Mouse (Mus musculus) neural tube, embryonic 14.5 days (tissue): ENCODE measurements around the gene Mpc1. TPM values are rescaled to one million over a fixed set of nuclear protein-coding genes. Genes with fewer than 3 reads are reported as not detected.
"Not testable (repeated sequence)": the region's sequence is repeated elsewhere in the genome, so short reads cannot be mapped to it uniquely, and the experiment has no call there.

Experiments used
- ATAC-seq: fragments of 200-750 bp; cut with Nextera tagmentation; 2 replicates; pipeline ENCODE4 v1.8.0; 2017; ENCODE audit warnings: low read depth, mild to moderate bottlenecking, moderate TSS enrichment, moderate library complexity
- H3K27ac ChIP-seq: fragments of 300-500 bp; sonication (generic); 2 replicates; pipeline ENCODE4 v1.5.1; 2014; ENCODE audit warnings: low read depth, mild to moderate bottlenecking, control low read depth, low read length, moderate library complexity, mixed read lengths
- H3K27me3 ChIP-seq: fragments of 300-500 bp; sonication (generic); 2 replicates; pipeline ENCODE4 v1.6.1; 2014; ENCODE audit warnings: low read length; ENCODE audit not compliant: control insufficient read depth, insufficient read depth
- H3K36me3 ChIP-seq: fragments of 300-500 bp; sonication (generic); 2 replicates; pipeline ENCODE4 v1.6.1; 2014; ENCODE audit warnings: low read length, mixed read lengths; ENCODE audit not compliant: control insufficient read depth, insufficient read depth
- H3K4me1 ChIP-seq: fragments of 300-500 bp; sonication (generic); 2 replicates; pipeline ENCODE4 v1.6.1; 2014; ENCODE audit warnings: low read length; ENCODE audit not compliant: control insufficient read depth, insufficient read depth
- H3K4me2 ChIP-seq: fragments of 300-500 bp; sonication (generic); 2 replicates; pipeline ENCODE4 v1.6.1; 2014; ENCODE audit warnings: mild to moderate bottlenecking, low read depth, low read length, control low read depth
- H3K4me3 ChIP-seq: fragments of 300-500 bp; sonication (generic); 2 replicates; pipeline ENCODE4 v1.5.1; 2014; ENCODE audit warnings: low read depth, low read length, control low read depth, mixed read lengths
- H3K9ac ChIP-seq: fragments of 300-500 bp; sonication (generic); replicated peaks from 2 replicates; pipeline ENCODE4 v1.6.1; 2014; ENCODE audit warnings: low read depth, mild to moderate bottlenecking, control low read depth, low read length, mixed read lengths
- H3K9me3 ChIP-seq: fragments of 300-500 bp; sonication (generic); 2 replicates; pipeline ENCODE4 v1.6.1; 2016; ENCODE audit warnings: low read length; ENCODE audit not compliant: control insufficient read depth
- WGBS: fragments of 180-500 bp; shearing (Covaris S2); extraction: QIAGEN DNeasy Blood & Tissue Kit; methylation state at CpG from one replicate; pipeline ENCODE4 v1.1.7; 2014; 5-methylcytosine and 5-hydroxymethylcytosine counted together
- polyA plus RNA-seq: library from polyadenylated mRNA; unstranded; fragments of >200 nt; fragmentation: Nextera tagmentation; extraction: Ambion mirVana; gene quantifications from 2 replicates; pipeline ENCODE4 v1.2.1, GENCODE M21; 2014

The Mpc1 gene
- polyA plus RNA-seq, 1 experiment from 2014 or later = 480 TPM

DNA sequence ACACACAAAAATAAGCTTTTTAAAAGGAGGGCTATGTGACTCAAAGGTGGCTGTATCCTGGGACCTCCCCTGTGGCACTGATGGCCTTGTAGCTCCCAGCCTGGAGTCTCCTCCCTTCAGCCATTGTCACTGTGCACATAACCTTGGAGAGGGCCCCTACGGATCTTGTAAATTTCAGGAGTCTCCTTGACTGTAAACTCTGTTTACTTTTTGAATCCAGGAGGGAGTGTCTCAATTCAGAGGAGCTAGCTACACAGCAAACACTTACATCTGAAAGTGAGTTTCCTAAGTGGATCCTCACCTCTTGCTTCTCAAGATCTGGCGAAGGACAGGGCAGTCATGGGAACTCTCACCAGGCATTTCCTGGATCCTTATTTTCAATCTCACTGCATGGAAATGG lies 38.6 kb upstream of the Mpc1 start:
- no peak overlapping the region for H3K9ac ChIP-seq
- no peak overlapping the region for H3K4me2 ChIP-seq
- no peaks in the 10 kb centered on the region for H3K9me3 ChIP-seq
- no peak overlapping the region for H3K4me3 ChIP-seq
- H3K4me1 ChIP-seq = no peaks in the 10 kb centered on the region
- no peak for ATAC-seq
- H3K36me3 ChIP-seq = no peaks in the 10 kb centered on the region
- 73% methylated on average over 2 of the region's 2 CpGs for WGBS
- H3K27ac ChIP-seq = no peak overlapping the region
- no peaks in the 10 kb centered on the region for H3K27me3 ChIP-seq

DNA sequence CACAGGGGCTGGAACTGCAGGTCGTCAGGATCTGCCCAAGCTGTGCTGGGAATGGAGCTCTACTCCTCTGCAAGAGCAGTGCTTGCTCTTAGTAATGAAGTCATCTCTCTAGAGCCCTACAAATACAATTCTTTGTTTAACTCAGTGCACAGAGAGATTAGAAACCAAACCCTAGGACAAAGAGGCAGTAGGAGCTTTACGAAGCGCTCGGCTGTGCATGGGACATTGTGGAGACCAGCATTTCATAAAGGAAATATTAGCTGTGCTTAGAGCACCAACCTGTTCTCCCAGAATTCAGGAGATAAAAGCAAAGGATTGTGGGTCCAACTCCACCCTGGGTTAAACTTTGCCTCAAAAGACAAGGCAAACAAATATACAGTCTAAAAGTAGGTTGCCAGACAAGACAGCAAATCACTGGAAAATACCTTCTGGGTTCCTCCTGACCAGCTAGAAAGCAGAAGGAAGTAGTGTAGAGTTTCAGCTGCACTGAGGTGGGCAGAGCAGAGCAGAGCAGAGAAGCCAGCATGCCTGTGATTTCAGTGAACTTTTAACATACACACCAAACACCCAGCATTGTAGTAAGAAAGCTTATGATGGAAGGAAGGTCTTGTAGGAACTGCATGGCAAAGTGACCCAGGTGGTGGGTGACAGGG lies 36.5 kb upstream of the Mpc1 start:
- H3K9ac ChIP-seq = no peak overlapping the region
- 86% methylated on average over 4 of the region's 4 CpGs for WGBS
- no peak overlapping the region for H3K4me3 ChIP-seq
- no peaks in the 10 kb centered on the region for H3K27me3 ChIP-seq
- H3K4me2 ChIP-seq = no peak overlapping the region
- H3K27ac ChIP-seq = no peak overlapping the region
- H3K4me1 ChIP-seq = no peaks in the 10 kb centered on the region
- no peak for ATAC-seq
- H3K36me3 ChIP-seq = no peaks in the 10 kb centered on the region
- H3K9me3 ChIP-seq = no peaks in the 10 kb centered on the region

DNA sequence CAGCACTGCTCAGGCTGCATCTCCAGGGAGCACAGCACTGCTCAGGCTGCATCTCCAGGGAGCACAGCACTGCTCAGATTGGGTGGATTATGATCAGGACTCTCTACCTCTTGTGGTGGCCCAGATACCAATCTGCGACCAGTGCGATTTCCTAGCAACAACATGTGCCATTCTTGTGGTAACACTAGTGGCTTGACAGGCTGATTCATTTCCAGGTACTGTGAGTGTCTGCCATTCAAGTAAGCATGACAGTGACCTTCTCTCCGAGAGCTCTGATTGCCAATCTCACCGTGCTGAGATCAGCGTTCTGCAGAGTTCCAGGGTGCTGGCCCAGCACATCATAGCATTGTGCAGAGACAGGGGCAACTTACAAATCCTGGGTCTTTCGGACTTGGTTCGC lies 31.0 kb upstream of the Mpc1 start:
- 93% methylated on average over 7 of the region's 7 CpGs for WGBS
- ATAC-seq = no peak
- no peak overlapping the region for H3K4me2 ChIP-seq

GRCm38 (mm10) chr17:8254268-8254667 lies 28.4 kb upstream of the Mpc1 start:
- no peaks in the 10 kb centered on the region for H3K9me3 ChIP-seq

More for the DNA sequence above, 31.0 kb upstream of the Mpc1 start:
- Histone ChIP-seq H3K27ac (no peak overlapping the region), H3K27me3 (no peaks in the 10 kb centered on the region), H3K9me3 (no peaks in the 10 kb centered on the region), H3K4me3 (no peak overlapping the region), H3K4me1 (no peaks in the 10 kb centered on the region), H3K9ac (no peak overlapping the region), H3K36me3 (no peaks in the 10 kb centered on the region)

GRCm38 (mm10) chr17:8254914-8255313 lies 27.8 kb upstream of the Mpc1 start:
- H3K9ac ChIP-seq = no peak overlapping the region
- no peaks in the 10 kb centered on the region for H3K4me1 ChIP-seq
- no peaks in the 10 kb centered on the region for H3K36me3 ChIP-seq
- no peak overlapping the region for H3K4me3 ChIP-seq
- ATAC-seq = no peak
- H3K27me3 ChIP-seq = no peaks in the 10 kb centered on the region
- no peak overlapping the region for H3K4me2 ChIP-seq
- WGBS = 71% methylated on average over 3 of the region's 3 CpGs
- H3K9me3 ChIP-seq = no peaks in the 10 kb centered on the region
- no peak overlapping the region for H3K27ac ChIP-seq

More at GRCm38 (mm10) chr17:8254268-8254667, 28.4 kb upstream of the Mpc1 start:
- Histone ChIP-seq H3K9ac (no peak overlapping the region), H3K4me3 (no peak overlapping the region), H3K4me1 (no peaks in the 10 kb centered on the region), H3K27ac (no peak overlapping the region), H3K36me3 (no peaks in the 10 kb centered on the region), H3K4me2 (no peak overlapping the region), H3K27me3 (no peaks in the 10 kb centered on the region)
- no peak for ATAC-seq

- 86% methylated on average over 6 of the region's 6 CpGs for WGBS
- Histone ChIP-seq H3K27ac (no peak overlapping the region), H3K4me1 (no peaks in the 10 kb centered on the region), H3K4me3 (no peak overlapping the region), H3K36me3 (no peaks in the 10 kb centered on the region), H3K27me3 (no peaks in the 10 kb centered on the region), H3K4me2 (no peak overlapping the region), H3K9me3 (no peaks in the 10 kb centered on the region), H3K9ac (no peak overlapping the region)
- no peak for ATAC-seq
These were observed 27.1 kb upstream of the Mpc1 start for GRCm38 (mm10) chr17:8255583-8255982.

DNA sequence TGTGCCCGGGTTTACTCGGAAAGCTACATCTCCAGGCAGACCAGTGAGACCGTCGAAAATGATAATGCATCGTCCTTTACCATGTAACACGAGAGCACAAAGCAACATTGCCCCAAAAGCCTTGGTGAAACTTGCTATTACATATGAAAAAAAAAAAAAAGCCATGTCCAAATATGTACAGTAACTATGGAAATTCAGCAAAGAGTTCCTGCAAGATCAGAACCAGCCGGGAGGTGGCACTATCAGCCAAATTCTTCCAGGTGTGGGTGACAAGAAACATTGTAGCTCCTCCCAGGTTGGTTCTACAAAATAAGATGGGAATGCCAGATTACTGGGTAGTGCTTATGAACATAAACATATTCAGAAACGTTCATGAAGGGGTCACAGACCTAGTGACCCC lies 25.7 kb upstream of the Mpc1 start:
- Histone ChIP-seq H3K27me3 (no peaks in the 10 kb centered on the region), H3K27ac (no peak overlapping the region), H3K9me3 (no peaks in the 10 kb centered on the region), H3K36me3 (no peaks in the 10 kb centered on the region), H3K4me3 (no peak overlapping the region), H3K4me2 (no peak overlapping the region), H3K9ac (no peak overlapping the region), H3K4me1 (no peaks in the 10 kb centered on the region)
- ATAC-seq = no peak
- 72% methylated on average over 8 of the region's 8 CpGs for WGBS

DNA sequence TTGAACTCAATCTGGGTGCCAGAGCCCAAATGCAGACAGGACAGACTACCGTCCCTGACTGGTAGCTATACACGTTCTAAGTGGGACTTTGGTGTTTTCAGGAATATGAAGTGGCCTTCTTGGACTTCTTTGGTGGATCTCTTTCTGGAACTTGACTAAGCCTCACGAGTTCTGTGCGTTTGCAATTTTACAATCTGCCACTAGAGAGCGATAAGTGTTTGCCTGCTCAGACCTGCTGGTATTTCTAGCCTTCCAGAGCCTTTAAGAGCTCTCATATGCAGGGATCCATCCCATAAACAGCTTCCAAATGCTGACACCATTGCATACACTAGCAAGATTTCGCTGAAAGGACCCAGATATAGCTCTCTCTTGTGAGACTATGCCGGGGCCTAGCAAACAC lies 18.1 kb upstream of the Mpc1 start:
- 16% methylated on average over 7 of the region's 7 CpGs for WGBS
- ATAC-seq, H3K27me3 ChIP-seq, H3K27ac ChIP-seq, H3K36me3 ChIP-seq, H3K4me2 ChIP-seq, H3K9me3 ChIP-seq, H3K9ac ChIP-seq, H3K4me1 ChIP-seq, H3K4me3 ChIP-seq: not testable (repeated sequence)

GRCm38 (mm10) chr17:8272054-8272749 lies 10.5 kb upstream of the Mpc1 start:
- Histone ChIP-seq H3K27ac (no peak overlapping the region), H3K9me3 (no peaks in the 10 kb centered on the region), H3K36me3 (no peaks in the 10 kb centered on the region), H3K4me1 (no peaks in the 10 kb centered on the region), H3K9ac (no peak overlapping the region), H3K4me3 (no peak overlapping the region), H3K4me2 (no peak overlapping the region), H3K27me3 (no peaks in the 10 kb centered on the region)
- ATAC-seq = no peak
- WGBS = 56% methylated on average over 6 of the region's 6 CpGs
